Mouse (Mus musculus): ENCODE data around the gene Prickle1. TPM values are rescaled to one million over a fixed set of nuclear protein-coding genes. Genes with fewer than 3 reads are reported as not detected.
A peak's percentile ranks its signal among the peaks of the same experiment; 100 is the strongest.

Gene Prickle1
- polyA plus RNA-seq, 1 experiment from 2014 or later: 11.6 TPM

- Histone ChIP-seq H3K4me2 (ENCODE audit: low read length) (no peak overlapping the region), H3K9me3 (ENCODE audit: control insufficient read depth, low read length) (no peaks in the 10 kb centered on the region), H3K4me3 (replicated peaks; ENCODE audit: low read depth, low read length) (no peak overlapping the region), H3K36me3 (ENCODE audit: control insufficient read depth, insufficient read depth, low read length) (no peaks in the 10 kb centered on the region), H3K9ac (replicated peaks; ENCODE audit: low read length) (no peak overlapping the region), H3K27ac (replicated peaks; ENCODE audit: low read depth, low read length) (no peak overlapping the region), H3K27me3 (ENCODE audit: control insufficient read depth, insufficient read depth, low read length) (no peaks in the 10 kb centered on the region), H3K4me1 (ENCODE audit: control insufficient read depth, insufficient read depth, low read length) (no peaks in the 10 kb centered on the region)
- WGBS: 93% methylated on average over 6 of the region's 6 CpGs
- DNase-seq (no peak), ATAC-seq (ENCODE audit: low FRiP score, low TSS enrichment) (no peak)
Measured at GRCm38 (mm10) chr15:93602850-93603249, 7.2 kb upstream of the Prickle1 start.

- DNase-seq (no peak), ATAC-seq (ENCODE audit: low FRiP score, low TSS enrichment) (no peak)
- Histone ChIP-seq H3K4me2 (ENCODE audit: low read length) (no peak overlapping the region), H3K27ac (replicated peaks; ENCODE audit: low read depth, low read length) (no peak overlapping the region), H3K9ac (replicated peaks; ENCODE audit: low read length) (no peak overlapping the region), H3K9me3 (ENCODE audit: control insufficient read depth, low read length) (no peaks in the 10 kb centered on the region), H3K4me3 (replicated peaks; ENCODE audit: low read depth, low read length) (no peak overlapping the region), H3K36me3 (ENCODE audit: control insufficient read depth, insufficient read depth, low read length) (no peaks in the 10 kb centered on the region), H3K27me3 (ENCODE audit: control insufficient read depth, insufficient read depth, low read length) (no peaks in the 10 kb centered on the region), H3K4me1 (ENCODE audit: control insufficient read depth, insufficient read depth, low read length) (0 out of 2 replicates have a peak, but pooled peaks cover 2% of the 10 kb centered on the region)
- WGBS: 93% methylated on average over 13 of the region's 13 CpGs
Measured at GRCm38 (mm10) chr15:93601461-93602015, 5.8 kb upstream of the Prickle1 start.

GRCm38 (mm10) chr15:93596991-93597390, 1.3 kb upstream of the Prickle1 start:
- no peaks in the 10 kb centered on the region for H3K36me3 ChIP-seq (ENCODE audit: control insufficient read depth, insufficient read depth, low read length)
- no peaks in the 10 kb centered on the region for H3K9me3 ChIP-seq (ENCODE audit: control insufficient read depth, low read length)
- DNase-seq (no peak), ATAC-seq (ENCODE audit: low FRiP score, low TSS enrichment) (no peak)
- no peak overlapping the region for H3K9ac ChIP-seq (replicated peaks; ENCODE audit: low read length)
- 69% methylated on average over 11 of the region's 11 CpGs for WGBS
- H3K4me3 ChIP-seq (replicated peaks; ENCODE audit: low read depth, low read length): no peak overlapping the region
- H3K4me1 ChIP-seq (ENCODE audit: control insufficient read depth, insufficient read depth, low read length): peaks cover 13% of the 10 kb centered on the region; the same call in 1 of the 2 replicates
- no peak overlapping the region for H3K27ac ChIP-seq (replicated peaks; ENCODE audit: low read depth, low read length)
- peaks cover 4% of the 10 kb centered on the region for H3K27me3 ChIP-seq (ENCODE audit: control insufficient read depth, insufficient read depth, low read length)
- no peak overlapping the region for H3K4me2 ChIP-seq (ENCODE audit: low read length)

- ATAC-seq (ENCODE audit: low FRiP score, low TSS enrichment) (peak; percentile 61), DNase-seq (peak; percentile 78)
- Histone ChIP-seq H3K4me3 (replicated peaks; ENCODE audit: low read depth, low read length) (peak overlapping the region; percentile 75), H3K27me3 (ENCODE audit: control insufficient read depth, insufficient read depth, low read length) (peaks cover 4% of the 10 kb centered on the region), H3K27ac (replicated peaks; ENCODE audit: low read depth, low read length) (0 out of 2 replicates have a peak overlapping the region, but pooled peaks have one; percentile 83), H3K4me2 (ENCODE audit: low read length) (peak overlapping the region; percentile 96), H3K9ac (replicated peaks; ENCODE audit: low read length) (peak overlapping the region; percentile 80), H3K9me3 (ENCODE audit: control insufficient read depth, low read length) (no peaks in the 10 kb centered on the region), H3K36me3 (ENCODE audit: control insufficient read depth, insufficient read depth, low read length) (no peaks in the 10 kb centered on the region), H3K4me1 (ENCODE audit: control insufficient read depth, insufficient read depth, low read length) (peaks cover 13% of the 10 kb centered on the region; the same call in 1 of the 2 replicates)
- WGBS: under 1% methylated on average over 11 of the region's 11 CpGs
Measured at GRCm38 (mm10) chr15:93596285-93596684, 594 bp upstream of the Prickle1 start.

DNA sequence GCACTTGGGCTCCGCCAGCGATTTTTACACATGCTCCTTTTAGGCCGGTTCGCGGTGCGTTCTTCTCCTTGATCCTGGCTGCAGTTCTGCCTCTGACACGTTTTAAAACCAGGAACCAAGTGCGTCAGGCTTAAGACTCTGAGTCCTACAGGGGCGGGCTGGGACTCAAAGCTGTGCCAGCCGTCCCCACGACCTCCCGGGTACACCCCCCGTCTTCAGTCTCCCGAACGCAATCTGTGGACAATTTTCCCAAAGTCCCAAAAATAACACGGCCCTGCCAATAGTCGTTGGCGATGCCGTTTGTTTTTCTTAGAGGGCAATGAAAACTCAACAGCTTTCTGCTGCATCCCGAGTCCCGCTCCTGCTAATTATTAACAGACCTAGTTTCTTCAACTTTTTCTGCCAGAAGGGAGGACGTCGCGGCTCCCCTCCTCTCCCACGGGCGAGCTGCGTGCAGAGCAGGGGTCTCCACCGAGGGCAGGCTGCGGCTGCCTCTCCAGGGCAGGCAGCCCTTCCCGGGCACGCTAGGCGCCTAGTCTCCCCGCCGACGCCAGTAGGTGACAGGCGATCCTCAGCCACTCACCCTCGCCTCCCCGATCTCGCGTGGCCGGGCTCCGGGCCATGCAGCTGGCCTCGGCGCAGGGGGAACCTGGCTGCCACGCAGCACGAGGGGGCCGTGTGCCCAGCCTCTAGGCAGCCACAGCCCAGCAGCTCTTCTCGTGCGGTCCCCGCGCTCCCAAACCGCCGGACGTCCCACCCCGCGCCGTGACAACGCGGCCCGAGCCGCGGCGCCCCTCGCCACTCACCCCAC, 598 bp downstream of the Prickle1 start:
- WGBS: under 1% methylated on average over 61 of the region's 64 CpGs
- DNase-seq: peak; percentile 71
- peak overlapping the region; percentile 75 for H3K4me3 ChIP-seq (replicated peaks; ENCODE audit: low read depth, low read length)

DNA sequence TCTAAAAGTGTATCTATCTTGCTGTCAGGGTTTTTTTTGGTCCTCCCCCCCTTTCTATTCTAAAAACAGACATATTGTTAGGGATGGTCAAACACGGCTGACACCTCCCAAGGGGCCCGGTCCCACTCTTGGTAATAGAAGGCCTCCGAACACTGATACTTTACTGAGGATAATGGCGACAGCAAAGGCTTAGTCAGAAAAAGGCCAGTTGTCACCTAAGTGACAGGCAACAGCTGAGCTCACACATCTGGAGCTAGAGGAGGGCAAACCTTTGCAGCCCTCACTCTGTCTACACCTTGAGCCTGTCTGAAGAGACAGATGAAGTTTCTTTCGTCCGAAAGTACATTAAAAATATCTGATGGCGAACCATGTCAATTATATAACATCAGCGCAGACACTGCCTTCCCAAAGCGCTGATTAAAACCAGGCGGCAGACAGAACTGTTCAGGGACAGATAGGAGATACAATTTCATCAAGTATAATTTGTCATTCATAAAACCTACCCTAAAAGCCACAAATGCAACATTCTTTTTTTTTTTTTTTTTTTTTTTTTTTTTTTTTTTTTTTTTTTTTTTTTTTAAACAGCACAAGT, 1.3 kb downstream of the Prickle1 start:
- no peaks in the 10 kb centered on the region for H3K9me3 ChIP-seq (ENCODE audit: control insufficient read depth, low read length)
- DNase-seq (peak; percentile 32), ATAC-seq (ENCODE audit: low FRiP score, low TSS enrichment) (no peak)
- peak overlapping the region; percentile 75 for H3K4me3 ChIP-seq (replicated peaks; ENCODE audit: low read depth, low read length)
- H3K9ac ChIP-seq (replicated peaks; ENCODE audit: low read length): no peak overlapping the region; the same call in 1 of the 2 replicates
- peak overlapping the region; percentile 96 for H3K4me2 ChIP-seq (ENCODE audit: low read length)
- H3K36me3 ChIP-seq (ENCODE audit: control insufficient read depth, insufficient read depth, low read length): no peaks in the 10 kb centered on the region
- peaks cover 13% of the 10 kb centered on the region; the same call in 1 of the 2 replicates for H3K4me1 ChIP-seq (ENCODE audit: control insufficient read depth, insufficient read depth, low read length)
- WGBS: 30% methylated on average over 10 of the region's 10 CpGs
- H3K27ac ChIP-seq (replicated peaks; ENCODE audit: low read depth, low read length): no peak overlapping the region
- H3K27me3 ChIP-seq (ENCODE audit: control insufficient read depth, insufficient read depth, low read length): peaks cover 4% of the 10 kb centered on the region

More for the DNA sequence above, 598 bp downstream of the Prickle1 start:
- Histone ChIP-seq H3K4me1 (ENCODE audit: control insufficient read depth, insufficient read depth, low read length) (peaks cover 13% of the 10 kb centered on the region; the same call in 1 of the 2 replicates), H3K4me2 (ENCODE audit: low read length) (peak overlapping the region; percentile 96), H3K9ac (replicated peaks; ENCODE audit: low read length) (peak overlapping the region; percentile 80), H3K27ac (replicated peaks; ENCODE audit: low read depth, low read length) (peak overlapping the region; percentile 83), H3K36me3 (ENCODE audit: control insufficient read depth, insufficient read depth, low read length) (no peaks in the 10 kb centered on the region), H3K9me3 (ENCODE audit: control insufficient read depth, low read length) (no peaks in the 10 kb centered on the region), H3K27me3 (ENCODE audit: control insufficient read depth, insufficient read depth, low read length) (peaks cover 4% of the 10 kb centered on the region)
- peak; percentile 61 for ATAC-seq (ENCODE audit: low FRiP score, low TSS enrichment)

DNA sequence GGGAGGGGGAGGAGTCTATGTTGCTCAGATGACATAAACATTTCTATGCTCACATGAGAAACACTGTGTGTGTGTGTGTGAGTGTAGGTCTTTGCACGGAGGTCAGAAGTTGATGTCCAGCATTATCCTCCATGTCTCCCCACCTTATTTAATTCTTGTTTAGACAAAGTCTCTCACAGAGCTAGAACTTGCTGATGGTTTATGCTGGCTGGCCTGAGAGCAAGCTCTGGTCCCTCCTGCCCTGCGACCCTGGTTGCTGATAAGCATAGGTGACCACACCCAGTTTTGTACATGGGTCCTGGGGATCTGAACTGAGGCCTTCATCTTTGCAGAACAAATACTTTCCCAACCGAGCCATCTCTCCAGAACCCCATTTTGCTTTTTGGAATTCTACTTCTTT, 3.1 kb downstream of the Prickle1 start:
- Histone ChIP-seq H3K4me2 (ENCODE audit: low read length) (no peak overlapping the region), H3K27ac (replicated peaks; ENCODE audit: low read depth, low read length) (no peak overlapping the region), H3K27me3 (ENCODE audit: control insufficient read depth, insufficient read depth, low read length) (peaks cover 4% of the 10 kb centered on the region), H3K9me3 (ENCODE audit: control insufficient read depth, low read length) (no peaks in the 10 kb centered on the region), H3K9ac (replicated peaks; ENCODE audit: low read length) (no peak overlapping the region), H3K4me1 (ENCODE audit: control insufficient read depth, insufficient read depth, low read length) (peaks cover 13% of the 10 kb centered on the region; the same call in 1 of the 2 replicates), H3K4me3 (replicated peaks; ENCODE audit: low read depth, low read length) (no peak overlapping the region), H3K36me3 (ENCODE audit: control insufficient read depth, insufficient read depth, low read length) (no peaks in the 10 kb centered on the region)
- 80% methylated on average over 3 of the region's 3 CpGs for WGBS
- no peak for ATAC-seq (ENCODE audit: low FRiP score, low TSS enrichment)
- no peak for DNase-seq

DNA sequence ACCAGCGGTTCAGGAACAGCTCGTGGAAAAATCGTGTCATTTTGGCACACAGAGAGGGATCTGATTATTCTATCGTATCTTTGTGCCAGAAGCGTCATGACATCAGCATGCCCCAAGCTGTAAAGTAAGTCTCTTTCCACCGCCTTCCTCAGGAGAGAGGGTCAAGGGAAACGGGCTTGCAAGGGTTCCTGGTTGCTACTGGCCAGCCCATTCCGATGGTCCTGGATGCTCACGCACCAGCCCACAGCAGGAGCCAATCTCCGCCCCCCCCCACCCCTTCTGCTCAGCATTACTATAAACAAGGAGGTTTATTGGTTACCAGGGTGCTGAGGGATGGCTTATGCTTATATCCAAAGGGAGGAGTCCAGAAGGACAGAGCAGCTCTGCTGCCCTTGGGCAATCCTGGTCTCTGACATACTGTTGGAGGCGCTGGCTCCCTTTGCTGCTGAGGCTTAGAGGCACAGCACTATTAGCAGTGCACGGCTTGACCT, 3.8 kb downstream of the Prickle1 start:
- Histone ChIP-seq H3K36me3 (ENCODE audit: control insufficient read depth, insufficient read depth, low read length) (no peaks in the 10 kb centered on the region), H3K4me2 (ENCODE audit: low read length) (peak overlapping the region; percentile 56), H3K4me1 (ENCODE audit: control insufficient read depth, insufficient read depth, low read length) (peaks cover 13% of the 10 kb centered on the region; the same call in 1 of the 2 replicates), H3K27me3 (ENCODE audit: control insufficient read depth, insufficient read depth, low read length) (peaks cover 4% of the 10 kb centered on the region), H3K4me3 (replicated peaks; ENCODE audit: low read depth, low read length) (peak overlapping the region; percentile 30), H3K9ac (replicated peaks; ENCODE audit: low read length) (peak overlapping the region; percentile 13), H3K9me3 (ENCODE audit: control insufficient read depth, low read length) (no peaks in the 10 kb centered on the region), H3K27ac (replicated peaks; ENCODE audit: low read depth, low read length) (no peak overlapping the region)
- ATAC-seq (ENCODE audit: low FRiP score, low TSS enrichment) (no peak), DNase-seq (peak; percentile 66)
- 1% methylated on average over 12 of the region's 12 CpGs for WGBS
